Mouse (Mus musculus) heart, postnatal 0 days (tissue): Measurements from ENCODE around the gene Papss1.

Experiments used
- CTCF ChIP-seq: IDR thresholded peaks from 2 replicates; pipeline ENCODE4 v1.5.1; 2016; ENCODE audit warnings: antibody characterized with exemption, control low read depth, low read depth
- EP300 ChIP-seq: IDR thresholded peaks from 2 replicates; pipeline ENCODE4 v1.6.1; 2016; ENCODE audit warnings: antibody characterized with exemption, low read depth

GRCm38 (mm10) chr3:131637664-131638063 is 73.1 kb downstream of the Papss1 start:
- TF ChIP-seq EP300, result no peak
- TF ChIP-seq CTCF, result no peak
